Mouse (Mus musculus) Patski (cell line): ENCODE data around the gene Nudt4. TPM values are rescaled to one million over a fixed set of nuclear protein-coding genes. Genes with fewer than 3 reads are reported as not detected.

Experiments
- ATAC-seq: fragments of 100-300 bp; one replicate; pipeline ENCODE4 v1.8.0; 2021
- CTCF ChIA-PET: fragments of 350-600 bp; sonication (Branson Sonifier 250); formaldehyde crosslinking; loops from one replicate; lab custom pipeline; 2022; ENCODE audit warnings: inconsistent platforms; lab: Charles Lee
- POLR2A ChIA-PET: fragments of 350-600 bp; sonication (Branson Sonifier 250); formaldehyde crosslinking; loops from one replicate; lab custom pipeline; 2022; ENCODE audit warnings: antibody characterized with exemption, inconsistent platforms; lab: Charles Lee
- DNase-seq: peaks from one replicate; pipeline ENCODE4 v3.0.0-alpha.2; 2011; ENCODE audit warnings: low read depth, low spot score
- H3K27me3 ChIP-seq: fragments of 371-371 bp; one replicate; pipeline ENCODE4 v1.5.1; 2021
- CTCF ChIP-seq: fragments of 100-300 bp; IDR thresholded peaks from one replicate; pipeline ENCODE4 v1.5.1; 2021
- in situ Hi-C: fragments of 300-500 bp; cut with MboI; formaldehyde crosslinking; loops from 3 replicates; pipeline ENCODE4 v1.11.1; 2018; ENCODE audit warnings: low pct_unique_long_range_greater_than_20kb, mixed read lengths
- polyA plus RNA-seq: library from polyadenylated mRNA; unstranded; gene quantifications from one replicate; pipeline ENCODE4 v1.2.3, GENCODE M21; 2021

The Nudt4 gene
- polyA plus RNA-seq, 1 experiment from 2014 or later = 68.6 TPM

- H3K27me3 ChIP-seq = no peaks in the 10 kb centered on the region
- CTCF ChIA-PET = interaction anchor here (1.3 kb wide), 1 partner anchor 351 kb away, joined by 3 read pairs; no protein-coding TSS in a partner anchor
- in situ Hi-C loops = no loop called here
- DNase-seq (no peak), ATAC-seq (no peak)
- POLR2A ChIA-PET = interaction anchor here (1.4 kb wide), 1 partner anchor 10 kb away, joined by 3 read pairs; no protein-coding TSS in a partner anchor
- TF ChIP-seq CTCF = no peak
Observed at GRCm38 (mm10) chr10:95543377-95543776, 20.6 kb downstream of the Nudt4 start.

GRCm38 (mm10) chr10:95542916-95543315, 21.0 kb downstream of the Nudt4 start:
- in situ Hi-C loops = no loop called here
- TF ChIP-seq CTCF = no peak
- CTCF ChIA-PET = no interaction called here
- DNase-seq (no peak), ATAC-seq (no peak)
- POLR2A ChIA-PET = interaction anchor here (1.4 kb wide), 1 partner anchor 10 kb away, joined by 3 read pairs; no protein-coding TSS in a partner anchor
- no peaks in the 10 kb centered on the region for H3K27me3 ChIP-seq

GRCm38 (mm10) chr10:95539841-95540240, 24.1 kb downstream of the Nudt4 start:
- in situ Hi-C loops = no loop called here
- ChIA-PET CTCF (no interaction called here), POLR2A (no interaction called here)
- no peak for TF ChIP-seq CTCF
- no peaks in the 10 kb centered on the region for H3K27me3 ChIP-seq
- ATAC-seq = no peak
- no peak for DNase-seq

GRCm38 (mm10) chr10:95539260-95539659, 24.7 kb downstream of the Nudt4 start:
- no peak for TF ChIP-seq CTCF
- ATAC-seq (no peak), DNase-seq (no peak)
- in situ Hi-C loops = no loop called here
- ChIA-PET CTCF (no interaction called here), POLR2A (no interaction called here)
- no peaks in the 10 kb centered on the region for H3K27me3 ChIP-seq

- TF ChIP-seq CTCF = no peak
- POLR2A ChIA-PET = no interaction called here
- DNase-seq (no peak), ATAC-seq (no peak)
- no peaks in the 10 kb centered on the region for H3K27me3 ChIP-seq
- CTCF ChIA-PET = no interaction called here
- in situ Hi-C loops = no loop called here
Observed at GRCm38 (mm10) chr10:95536222-95536541, 27.8 kb downstream of the Nudt4 start.

- H3K27me3 ChIP-seq = no peaks in the 10 kb centered on the region
- ChIA-PET CTCF (no interaction called here), POLR2A (interaction anchor here (0.7 kb wide), 1 partner anchor 115 kb away, joined by 3 read pairs; no protein-coding TSS in a partner anchor)
- peak; percentile 51 for TF ChIP-seq CTCF
- no peak for ATAC-seq
- DNase-seq = no peak
- in situ Hi-C loops = no loop called here
Observed at GRCm38 (mm10) chr10:95535399-95536221, 28.3 kb downstream of the Nudt4 start.

GRCm38 (mm10) chr10:95533382-95533781, 30.6 kb downstream of the Nudt4 start:
- CTCF ChIA-PET = interaction anchor here (0.7 to 1.3 kb wide), 3 partner anchors 14 to 90 kb away, joined by 3 read pairs; no protein-coding TSS in a partner anchor
- POLR2A ChIA-PET = no interaction called here
- in situ Hi-C loops = no loop called here
- no peak for ATAC-seq
- no peaks in the 10 kb centered on the region for H3K27me3 ChIP-seq
- no peak for DNase-seq
- no peak for TF ChIP-seq CTCF

GRCm38 (mm10) chr10:95532916-95533315, 31.0 kb downstream of the Nudt4 start:
- CTCF ChIA-PET = interaction anchor here (0.9 to 1.3 kb wide), 2 partner anchors 19 to 91 kb away, joined by 3 read pairs; no protein-coding TSS in a partner anchor
- DNase-seq = no peak
- TF ChIP-seq CTCF = no peak
- in situ Hi-C loops = no loop called here
- POLR2A ChIA-PET = interaction anchor here (0.7 kb wide), 1 partner anchor 22 kb away, joined by 4 read pairs; no protein-coding TSS in a partner anchor
- no peak for ATAC-seq
- H3K27me3 ChIP-seq = no peaks in the 10 kb centered on the region

- TF ChIP-seq CTCF = no peak
- in situ Hi-C loops = no loop called here
- DNase-seq (no peak), ATAC-seq (no peak)
- H3K27me3 ChIP-seq = no peaks in the 10 kb centered on the region
- ChIA-PET CTCF (interaction anchor here (2.1 kb wide), 1 partner anchor 11 kb away, joined by 6 read pairs; no protein-coding TSS in a partner anchor), POLR2A (no interaction called here)
Observed at GRCm38 (mm10) chr10:95530551-95531121, 33.3 kb downstream of the Nudt4 start.

- POLR2A ChIA-PET = interaction anchor here (0.6 to 1.6 kb wide), 2 partner anchors 12 to 277 kb away, joined by 4 to 9 read pairs; partner anchors contain the start of gene Ube2n
- H3K27me3 ChIP-seq = no peaks in the 10 kb centered on the region
- TF ChIP-seq CTCF = no peak
- CTCF ChIA-PET = interaction anchor here (1.3 to 1.4 kb wide), 2 partner anchors 9 to 22 kb away, joined by 3 read pairs; no protein-coding TSS in a partner anchor
- in situ Hi-C loops = no loop called here
- peak; percentile 71 for DNase-seq
- peak; percentile 71 for ATAC-seq
Observed at GRCm38 (mm10) chr10:95526495-95527122, 37.3 kb downstream of the Nudt4 start.
